Mouse (Mus musculus) layer of hippocampus, adult 11-12 months (tissue): ENCODE results near the gene Plekhg5.
A peak's percentile ranks its signal among the peaks of the same experiment; 100 is the strongest.

ENCODE experiments used
- DNase-seq: peaks from one replicate; pipeline ENCODE4 v3.0.0; 2022; ENCODE audit warnings: low spot score

Plekhg5 gene

DNA sequence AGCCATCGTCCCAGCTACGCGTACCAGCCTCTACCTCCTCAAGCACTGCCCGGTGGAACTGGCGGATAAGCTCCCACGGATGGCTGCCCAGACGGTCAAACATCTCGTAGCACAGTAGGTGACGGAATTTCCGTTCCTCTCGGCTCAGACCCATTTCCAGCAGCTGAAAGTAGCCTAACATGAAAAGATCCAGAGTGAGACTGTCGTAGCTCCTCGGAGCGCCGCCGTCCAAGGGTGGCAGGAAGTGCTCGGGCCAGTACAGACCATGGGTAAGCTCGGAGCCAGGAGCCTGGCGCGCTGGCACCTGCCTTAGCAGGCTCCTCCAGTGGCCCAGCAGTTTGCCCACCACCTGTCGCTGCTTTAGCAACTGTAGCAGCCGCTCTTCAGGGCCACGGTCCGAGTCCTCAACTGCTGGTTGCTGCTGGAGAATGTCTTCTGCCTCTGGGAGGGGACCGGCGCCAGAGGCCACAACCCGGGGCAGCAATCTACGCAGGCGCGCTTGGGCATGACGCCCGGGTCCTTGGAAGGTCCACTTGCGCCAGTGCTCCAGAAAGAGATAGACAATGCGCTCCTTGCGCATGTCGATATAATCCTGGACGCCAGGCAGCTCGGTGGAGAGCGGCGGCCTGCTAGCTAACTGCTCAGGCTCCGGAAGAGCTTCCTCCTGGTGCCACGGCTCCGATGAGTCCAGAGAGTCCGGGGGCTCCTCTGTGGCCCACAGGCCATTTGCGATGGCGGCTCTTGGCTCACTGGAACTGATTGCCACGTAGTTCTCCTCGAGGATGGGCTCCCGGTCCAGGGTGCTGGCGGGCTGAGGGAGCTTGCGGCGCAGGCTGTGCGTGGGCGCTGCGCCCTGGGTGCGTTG lies 53.1 kb downstream of the Plekhg5 start:
- no peak for DNase-seq

DNA sequence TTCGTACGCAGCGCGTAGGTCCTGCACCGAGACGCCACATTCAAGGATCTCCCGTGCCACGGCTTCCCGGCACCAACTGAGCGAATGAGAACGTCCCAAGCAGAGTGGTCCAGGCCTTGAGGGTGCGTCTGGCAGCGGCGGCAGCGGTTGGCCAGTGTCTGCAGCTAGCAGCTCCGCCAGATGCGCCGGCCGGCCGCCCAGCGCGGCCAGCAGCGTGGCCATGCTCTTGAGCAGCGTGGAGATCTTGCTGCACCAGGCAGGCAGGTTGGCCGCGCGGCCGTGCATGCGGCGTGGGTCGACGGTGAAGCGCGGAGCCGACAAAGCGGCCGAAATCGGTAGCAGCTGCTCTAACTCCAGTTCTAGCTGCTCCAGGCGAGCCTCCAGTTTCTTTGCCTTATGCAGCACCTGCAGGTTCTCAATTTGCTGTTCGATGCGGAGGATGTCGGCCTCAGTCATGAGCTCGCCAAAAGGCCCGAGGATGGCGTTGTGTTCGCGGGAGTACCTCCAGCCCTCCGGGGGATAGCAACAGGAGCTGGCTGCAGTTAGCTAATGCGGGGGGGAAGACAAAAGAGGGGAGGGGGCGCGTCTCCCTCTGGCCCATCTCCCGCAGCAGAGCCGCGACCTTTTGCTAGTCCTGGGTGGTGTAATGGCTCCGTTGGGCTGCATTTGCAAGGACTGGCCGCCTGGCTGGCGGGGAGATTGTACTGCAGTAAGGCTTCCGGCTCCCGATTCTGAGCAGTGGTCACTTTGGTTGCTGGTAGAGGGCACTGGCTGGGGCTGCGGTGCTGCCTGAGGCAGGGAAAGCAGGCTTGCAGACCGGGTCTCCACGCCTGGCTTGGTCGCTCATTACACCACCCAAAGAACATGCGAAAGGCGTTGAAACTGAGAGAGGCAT lies 54.0 kb downstream of the Plekhg5 start:
- no peak for DNase-seq

DNA sequence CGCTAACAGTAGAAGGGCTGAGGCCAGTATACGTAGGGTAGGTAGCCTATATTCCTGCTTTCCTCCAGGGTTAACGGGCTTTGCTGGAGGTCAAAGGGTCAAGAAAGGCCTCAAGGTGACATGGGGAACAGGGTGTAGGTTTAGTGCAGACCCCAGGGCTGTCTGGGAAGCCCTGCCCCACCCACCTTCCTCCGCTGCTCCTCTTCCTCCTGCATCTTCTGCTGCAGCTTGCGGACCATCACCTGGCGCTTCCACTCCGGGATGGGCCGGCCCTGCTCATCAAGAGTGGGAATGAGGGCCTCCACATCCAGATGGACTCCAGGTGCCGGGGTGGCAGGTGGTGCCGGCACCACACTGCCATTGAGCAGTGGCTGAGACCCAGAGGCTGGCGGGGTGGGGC lies 55.6 kb downstream of the Plekhg5 start:
- DNase-seq = no peak

DNA sequence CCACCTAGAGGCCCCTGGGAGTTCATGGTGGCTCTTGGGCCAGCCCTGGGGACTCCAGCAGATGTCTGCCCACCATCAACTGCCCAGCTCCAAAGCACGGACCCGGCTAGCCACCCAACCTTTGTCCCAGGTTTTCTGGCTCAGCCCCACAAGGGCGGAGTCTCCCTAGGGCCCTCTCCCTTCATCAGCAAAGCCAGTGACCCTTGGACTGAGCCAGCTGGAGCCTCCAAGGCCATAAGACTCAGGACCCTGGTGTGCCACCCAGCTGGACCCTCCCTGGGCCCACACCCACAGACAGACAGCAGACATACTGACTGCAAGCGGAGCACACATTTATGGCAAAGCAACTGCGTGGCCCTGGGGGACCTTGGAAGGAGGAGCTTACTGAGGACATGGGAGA lies 56.5 kb downstream of the Plekhg5 start:
- DNase-seq = no peak

GRCm38 (mm10) chr4:152129395-152129930 lies 57.2 kb downstream of the Plekhg5 start:
- DNase-seq = no peak

DNA sequence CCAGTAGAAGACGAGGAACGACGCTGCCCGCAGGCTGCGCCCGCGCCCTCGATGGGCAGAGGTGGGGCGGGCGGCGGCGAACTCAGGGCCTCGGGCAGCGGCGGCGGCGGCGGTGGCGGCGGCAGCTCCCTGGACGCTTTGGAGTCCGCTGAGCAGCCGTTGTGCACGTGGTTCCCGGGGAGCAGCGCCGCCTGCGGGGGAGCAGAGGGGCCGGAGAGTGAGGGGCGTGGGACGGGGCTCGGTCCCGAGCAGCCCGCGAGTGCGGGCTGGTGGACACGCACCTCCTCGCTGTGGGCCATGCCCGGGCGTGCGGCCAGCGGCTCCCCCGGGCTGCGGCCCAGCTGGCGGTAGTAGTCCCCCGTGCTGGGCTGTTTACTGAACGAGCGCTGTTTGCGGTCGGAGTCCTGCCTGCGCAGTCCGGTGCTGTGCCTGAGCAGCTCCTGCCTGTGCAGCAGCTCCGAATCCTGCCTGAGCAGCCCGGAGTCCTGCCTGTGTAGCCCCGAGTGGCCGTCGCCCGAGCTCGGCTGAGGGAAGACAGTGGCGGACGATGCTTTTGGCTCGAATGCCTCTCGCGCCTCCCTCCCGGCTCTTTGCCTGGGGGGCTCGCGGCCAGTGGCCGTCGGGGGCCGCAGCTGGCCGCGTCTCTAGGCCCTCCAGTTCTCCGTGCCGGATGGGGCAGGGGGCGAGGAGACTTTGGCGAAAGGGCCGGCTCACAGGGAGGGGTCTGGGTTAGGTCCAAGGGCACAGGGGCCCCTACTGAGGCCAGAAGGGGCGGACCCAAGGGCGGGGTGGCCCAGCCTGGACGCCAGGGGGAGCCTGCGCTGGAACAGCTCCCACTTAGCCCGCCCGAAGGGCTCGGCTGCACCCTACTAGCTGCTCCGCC lies 58.7 kb downstream of the Plekhg5 start:
- DNase-seq = no peak

GRCm38 (mm10) chr4:152131809-152132771 lies 59.8 kb downstream of the Plekhg5 start:
- DNase-seq = no peak

DNA sequence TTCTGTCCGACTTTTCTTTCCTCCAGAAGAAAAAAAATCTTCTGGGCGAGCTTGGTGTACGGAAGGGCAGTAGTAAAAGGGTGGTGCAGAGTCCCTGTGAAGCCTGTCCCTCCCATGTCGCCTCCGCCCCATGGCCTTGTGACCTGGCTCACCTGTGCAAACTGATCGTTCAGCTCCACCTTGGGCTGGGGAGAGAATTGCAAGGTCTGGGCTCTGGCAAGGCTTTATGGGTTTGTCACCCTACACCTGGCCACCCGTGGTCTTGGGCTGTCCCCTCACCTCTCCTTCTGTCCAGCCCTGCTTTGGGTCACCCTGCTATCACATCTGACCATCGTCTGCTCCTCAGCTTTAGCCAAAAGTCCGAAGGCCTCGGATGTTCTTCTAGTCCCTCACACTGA lies 60.5 kb downstream of the Plekhg5 start:
- no peak for DNase-seq

- no peak for DNase-seq
These were observed 60.9 kb downstream of the Plekhg5 start for GRCm38 (mm10) chr4:152133213-152133612.

DNA sequence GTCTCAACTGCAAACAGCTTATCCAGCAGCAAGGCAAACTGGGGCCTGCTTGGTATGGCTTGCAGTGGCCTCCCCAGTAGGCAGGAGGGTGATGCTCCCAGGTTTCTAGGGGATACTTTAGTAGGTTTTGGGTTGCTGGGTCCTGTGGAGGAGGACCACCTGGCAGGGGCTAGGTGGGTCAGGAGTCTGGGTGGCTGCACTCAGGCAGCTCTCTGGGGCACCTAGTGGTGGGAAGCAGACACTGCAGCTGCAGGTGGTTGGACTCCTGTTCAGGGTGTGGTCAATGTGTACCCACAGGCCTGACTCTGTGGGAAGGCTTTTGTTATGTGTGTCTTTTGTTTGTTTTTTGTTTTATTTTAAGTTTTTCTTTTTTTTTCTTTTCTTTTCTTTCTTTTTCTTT lies 62.2 kb downstream of the Plekhg5 start:
- no peak for DNase-seq

DNA sequence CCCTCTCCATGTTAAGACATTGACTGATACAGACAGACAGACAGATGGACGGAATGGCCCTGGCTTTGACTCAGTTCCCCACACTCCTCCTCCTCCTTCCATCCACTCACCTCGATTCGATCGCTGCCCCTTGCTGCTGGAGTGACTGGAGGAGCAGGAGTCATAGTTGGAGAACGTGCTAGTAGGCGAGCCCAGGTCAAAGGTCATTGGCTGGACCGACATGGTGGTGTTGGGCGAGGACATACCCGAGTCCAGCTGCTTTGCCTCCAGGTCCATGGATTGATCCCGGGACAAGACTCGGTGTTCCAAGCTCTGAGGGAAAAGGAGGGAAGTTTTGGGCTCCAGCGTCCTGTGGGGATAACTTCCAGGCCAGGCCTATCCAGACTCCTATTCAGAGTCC lies 63.1 kb downstream of the Plekhg5 start:
- DNase-seq = no peak

- no peak for DNase-seq
These were observed 64.0 kb downstream of the Plekhg5 start for GRCm38 (mm10) chr4:152136112-152136875.

GRCm38 (mm10) chr4:152136876-152137250 lies 64.6 kb downstream of the Plekhg5 start:
- no peak for DNase-seq

DNA sequence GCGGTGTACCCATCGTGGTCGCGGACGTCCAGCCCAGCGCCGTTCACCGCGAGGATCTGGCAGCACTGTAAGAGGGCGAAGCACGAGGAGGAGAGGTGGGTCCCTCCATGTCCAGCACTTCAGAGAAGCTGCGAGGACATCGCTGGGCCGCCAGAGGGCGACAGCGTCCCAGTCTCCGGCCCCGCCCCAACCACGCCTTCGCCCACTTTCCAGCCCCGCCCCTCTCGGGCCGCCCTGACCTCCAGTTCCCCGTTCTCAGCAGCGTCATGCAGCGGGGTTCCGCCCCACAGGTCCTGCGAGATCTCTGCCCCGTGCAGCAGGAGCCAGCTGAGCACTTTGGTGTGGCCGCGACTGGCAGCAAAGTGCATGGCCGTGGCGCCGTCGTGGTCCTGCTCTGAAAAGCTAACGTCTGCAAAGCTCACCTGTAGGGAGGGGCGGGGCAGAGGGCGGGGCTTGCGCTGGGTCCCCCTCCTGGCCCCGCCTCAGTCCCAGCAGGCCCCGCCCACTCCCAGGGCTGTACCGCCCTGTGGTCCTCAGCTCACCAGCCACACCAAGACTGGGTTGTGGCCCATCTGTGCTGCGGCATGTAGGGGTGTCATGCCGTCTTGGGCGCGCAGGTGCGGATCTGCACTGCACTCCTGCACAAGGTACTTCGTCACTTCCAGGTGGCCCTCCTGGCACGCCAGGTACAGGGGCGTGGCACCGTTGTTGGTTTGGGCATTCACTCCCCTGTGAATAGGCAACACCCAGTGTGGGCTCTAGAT lies 66.4 kb downstream of the Plekhg5 start:
- peak; percentile 85 for DNase-seq

DNA sequence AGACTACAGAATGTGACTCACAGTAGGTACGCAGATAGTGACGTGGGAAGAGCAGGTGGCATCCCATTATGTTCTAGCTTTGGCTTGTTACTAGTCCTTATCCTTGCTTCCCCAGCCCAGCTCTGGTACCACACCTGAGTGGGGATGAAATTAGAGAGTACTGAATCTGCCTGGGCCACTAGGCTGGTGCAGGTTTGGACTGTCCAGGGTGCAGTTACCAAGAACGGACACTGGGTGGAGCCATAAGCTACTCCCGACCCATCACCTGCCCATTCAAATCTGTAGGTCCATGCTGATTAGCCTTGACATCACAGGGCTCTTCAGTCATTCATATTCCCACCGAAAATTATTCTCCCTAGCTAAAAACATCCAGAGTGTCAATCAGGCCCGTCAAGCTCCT lies 68.1 kb downstream of the Plekhg5 start:
- no peak for DNase-seq

DNA sequence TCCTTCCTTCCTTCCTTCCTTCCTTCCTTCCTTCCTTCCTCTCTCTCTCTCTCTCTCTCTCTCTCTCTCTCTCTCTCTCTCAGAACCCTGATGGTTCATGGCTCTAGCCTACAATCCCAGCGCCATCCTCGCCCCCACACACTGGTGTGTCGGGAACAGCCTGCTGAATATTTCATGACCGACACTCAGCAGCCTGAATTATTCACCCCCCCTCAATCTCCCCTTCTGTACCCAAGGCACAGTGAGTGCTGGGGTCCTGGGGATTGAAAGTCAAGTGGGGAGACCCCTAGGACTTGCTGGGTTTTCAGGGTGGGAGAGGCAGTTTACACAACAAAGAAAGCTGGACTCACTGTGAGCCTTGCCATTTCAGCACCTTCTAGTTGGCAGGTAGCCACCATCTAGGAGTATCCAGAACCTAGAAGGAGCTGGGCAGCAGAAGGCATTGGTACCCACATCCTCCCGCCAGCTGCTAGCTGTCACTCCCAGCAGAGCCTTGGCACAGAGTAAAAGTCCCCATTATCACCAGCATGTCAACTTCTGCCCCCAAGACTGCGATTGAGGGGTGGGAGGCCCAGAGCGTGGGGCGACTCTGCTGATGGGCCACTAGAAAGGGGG lies 69.3 kb downstream of the Plekhg5 start:
- DNase-seq = no peak

GRCm38 (mm10) chr4:152143632-152144031 lies 71.3 kb downstream of the Plekhg5 start:
- DNase-seq = no peak

DNA sequence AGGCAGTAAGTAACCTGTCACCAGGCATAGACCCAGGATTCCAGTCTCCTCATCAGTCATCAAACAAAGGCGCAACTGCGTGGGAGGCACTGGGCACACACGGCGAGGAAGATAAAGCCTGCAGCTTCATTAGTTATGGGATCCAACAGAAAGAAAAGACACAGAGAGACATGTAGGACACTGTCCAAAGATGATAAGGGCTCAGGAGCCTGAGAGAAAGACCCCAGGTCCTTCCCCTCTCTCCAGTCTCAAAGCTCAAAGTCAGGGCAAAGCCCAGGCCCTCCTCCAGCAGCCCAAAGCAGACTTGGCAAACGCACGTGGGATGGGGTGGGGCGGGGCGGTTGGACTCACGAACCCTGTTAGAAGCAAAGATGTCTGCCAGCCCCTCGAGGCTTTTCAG lies 73.2 kb downstream of the Plekhg5 start:
- DNase-seq = no peak
